Mouse (Mus musculus) lung, embryonic 14.5 days (tissue): Measurements from ENCODE around the gene Lsmem1. TPM values are rescaled to one million over a fixed set of nuclear protein-coding genes. Genes with fewer than 3 reads are reported as not detected.

Source experiments
- ATAC-seq: fragments of 200-750 bp; cut with Nextera tagmentation; 2 replicates; pipeline ENCODE4 v1.8.0; 2017; ENCODE audit warnings: mild to moderate bottlenecking, moderate TSS enrichment, moderate library complexity; ENCODE audit not compliant: insufficient read depth
- DNase-seq: peaks from one replicate; pipeline ENCODE4 v3.0.0-alpha.2; 2015
- H3K27ac ChIP-seq: fragments of 300-500 bp; sonication (generic); 2 replicates; pipeline ENCODE4 v1.5.1; 2014; ENCODE audit warnings: low read depth, mild to moderate bottlenecking, moderate library complexity
- H3K27me3 ChIP-seq: fragments of 300-500 bp; sonication (generic); 2 replicates; pipeline ENCODE4 v1.6.1; 2014; ENCODE audit warnings: low read length, control low read depth; ENCODE audit not compliant: insufficient read depth
- H3K36me3 ChIP-seq: fragments of 300-500 bp; sonication (generic); 2 replicates; pipeline ENCODE4 v1.6.1; 2014; ENCODE audit warnings: control low read depth; ENCODE audit not compliant: insufficient read depth
- H3K4me1 ChIP-seq: fragments of 300-500 bp; sonication (generic); 2 replicates; pipeline ENCODE4 v1.6.1; 2014; ENCODE audit warnings: antibody characterized with exemption, control low read depth; ENCODE audit not compliant: insufficient read depth
- H3K4me2 ChIP-seq: fragments of 300-500 bp; sonication (generic); 2 replicates; pipeline ENCODE4 v1.6.1; 2014; ENCODE audit warnings: mild to moderate bottlenecking
- H3K4me3 ChIP-seq: fragments of 300-500 bp; sonication (generic); 2 replicates; pipeline ENCODE4 v1.5.1; 2014; ENCODE audit warnings: low read depth, low read length
- H3K9ac ChIP-seq: fragments of 300-500 bp; sonication (generic); 2 replicates; pipeline ENCODE4 v1.6.1; 2014
- H3K9me3 ChIP-seq: fragments of 300-500 bp; sonication (generic); 2 replicates; pipeline ENCODE4 v1.6.1; 2016; ENCODE audit warnings: low read depth, low read length, control low read depth
- CTCF ChIP-seq: IDR thresholded peaks from 2 replicates; pipeline ENCODE4 v1.5.1; 2016; ENCODE audit warnings: antibody characterized with exemption, low read depth
- WGBS: fragments of 180-500 bp; shearing (Covaris S2); extraction: QIAGEN DNeasy Blood & Tissue Kit; methylation state at CpG from one replicate; pipeline ENCODE4 v1.1.7; 2014; 5-methylcytosine and 5-hydroxymethylcytosine counted together
- polyA plus RNA-seq: library from polyadenylated mRNA; unstranded; fragments of >200 nt; fragmentation: Nextera tagmentation; extraction: Ambion mirVana; gene quantifications from 2 replicates; pipeline ENCODE4 v1.2.1, GENCODE M21; 2014

The Lsmem1 gene
- not detected in 2 replicates for polyA plus RNA-seq

- Histone ChIP-seq H3K27me3 (no peaks in the 10 kb centered on the region), H3K4me2 (no peak within 1 kb of the TSS), H3K27ac (no peak within 1 kb of the TSS; the same call in 1 of the 2 replicates), H3K9me3 (no peaks in the 10 kb centered on the region), H3K9ac (no peak within 1 kb of the TSS), H3K4me3 (no peak within 1 kb of the TSS), H3K4me1 (no peaks in the 10 kb centered on the region), H3K36me3 (peaks cover 31% of the 10 kb centered on the region)
- WGBS, result 72% methylated on average over 8 of the region's 8 CpGs
- TF ChIP-seq CTCF, result no peak
- ATAC-seq (peak; percentile 47; the same call in 1 of the 2 replicates), DNase-seq (no peak)
These were observed at the start of gene Lsmem1 for GRCm38 (mm10) chr12:40199302-40199701. TSS of gene Lsmem1 (minus strand) at chr12:40199490.

- Histone ChIP-seq H3K36me3 (no peaks in the 10 kb centered on the region), H3K27ac (no peak within 1 kb of the TSS), H3K4me2 (no peak within 1 kb of the TSS), H3K9ac (no peak within 1 kb of the TSS), H3K27me3 (no peaks in the 10 kb centered on the region), H3K9me3 (no peaks in the 10 kb centered on the region), H3K4me3 (no peak within 1 kb of the TSS), H3K4me1 (no peaks in the 10 kb centered on the region; the same call in 1 of the 2 replicates)
- DNase-seq, result peak; percentile 40
- 52% methylated on average over 5 of the region's 5 CpGs for WGBS
- ATAC-seq, result 0 out of 2 replicates have a peak, but pooled peaks have one; percentile 2
- no peak for TF ChIP-seq CTCF
These were observed 49.3 kb upstream of the Lsmem1 start, which contains the start of gene Ifrd1 for GRCm38 (mm10) chr12:40248454-40249180. TSS of gene Ifrd1 (minus strand) at chr12:40248504.

GRCm38 (mm10) chr12:40247976-40248375, 48.7 kb upstream of the Lsmem1 start:
- TF ChIP-seq CTCF, result no peak
- no peak overlapping the region for H3K27ac ChIP-seq
- H3K9me3 ChIP-seq, result no peaks in the 10 kb centered on the region
- DNase-seq (peak; percentile 42), ATAC-seq (peak; percentile 70)
- H3K36me3 ChIP-seq, result no peaks in the 10 kb centered on the region
- 59% methylated on average over 6 of the region's 6 CpGs for WGBS
- H3K9ac ChIP-seq, result no peak overlapping the region
- H3K4me2 ChIP-seq, result no peak overlapping the region
- H3K4me1 ChIP-seq, result no peaks in the 10 kb centered on the region; the same call in 1 of the 2 replicates
- no peak overlapping the region for H3K4me3 ChIP-seq
- H3K27me3 ChIP-seq, result no peaks in the 10 kb centered on the region

- no peak for TF ChIP-seq CTCF
- Histone ChIP-seq H3K9ac (no peak overlapping the region), H3K36me3 (no peaks in the 10 kb centered on the region), H3K4me1 (no peaks in the 10 kb centered on the region; the same call in 1 of the 2 replicates), H3K9me3 (no peaks in the 10 kb centered on the region), H3K27ac (no peak overlapping the region), H3K4me2 (no peak overlapping the region), H3K27me3 (no peaks in the 10 kb centered on the region), H3K4me3 (no peak overlapping the region)
- no peak for ATAC-seq
- DNase-seq, result no peak
- 40% methylated on average over 4 of the region's 4 CpGs for WGBS
These were observed 48.1 kb upstream of the Lsmem1 start for GRCm38 (mm10) chr12:40247384-40247783.

GRCm38 (mm10) chr12:40245434-40245970, 46.2 kb upstream of the Lsmem1 start:
- Histone ChIP-seq H3K4me2 (no peak overlapping the region), H3K36me3 (no peaks in the 10 kb centered on the region), H3K27ac (no peak overlapping the region), H3K4me3 (no peak overlapping the region), H3K4me1 (no peaks in the 10 kb centered on the region; the same call in 1 of the 2 replicates), H3K27me3 (no peaks in the 10 kb centered on the region), H3K9ac (no peak overlapping the region), H3K9me3 (no peaks in the 10 kb centered on the region)
- ATAC-seq (no peak), DNase-seq (no peak)
- TF ChIP-seq CTCF, result no peak
- 89% methylated on average over 7 of the region's 7 CpGs for WGBS

GRCm38 (mm10) chr12:40244926-40245325, 45.6 kb upstream of the Lsmem1 start:
- no peak for DNase-seq
- Histone ChIP-seq H3K9me3 (no peaks in the 10 kb centered on the region), H3K9ac (no peak overlapping the region), H3K36me3 (no peaks in the 10 kb centered on the region), H3K4me3 (no peak overlapping the region), H3K4me1 (no peaks in the 10 kb centered on the region; the same call in 1 of the 2 replicates), H3K27me3 (no peaks in the 10 kb centered on the region), H3K27ac (no peak overlapping the region), H3K4me2 (no peak overlapping the region)
- 88% methylated on average over 5 of the region's 5 CpGs for WGBS
- no peak for TF ChIP-seq CTCF
- no peak for ATAC-seq

- 30% methylated on average over 11 of the region's 11 CpGs for WGBS
- ATAC-seq, result peak; percentile 57
- Histone ChIP-seq H3K9ac (no peak overlapping the region), H3K36me3 (no peaks in the 10 kb centered on the region), H3K4me3 (no peak overlapping the region), H3K27ac (no peak overlapping the region), H3K9me3 (no peaks in the 10 kb centered on the region), H3K4me2 (peak overlapping the region; percentile 40), H3K4me1 (no peaks in the 10 kb centered on the region; the same call in 1 of the 2 replicates), H3K27me3 (no peaks in the 10 kb centered on the region)
- TF ChIP-seq CTCF, result no peak
- peak; percentile 83 for DNase-seq
These were observed 44.5 kb upstream of the Lsmem1 start for GRCm38 (mm10) chr12:40243821-40244221.
